Mouse (Mus musculus): ENCODE data around the gene Eef1g.

DNA sequence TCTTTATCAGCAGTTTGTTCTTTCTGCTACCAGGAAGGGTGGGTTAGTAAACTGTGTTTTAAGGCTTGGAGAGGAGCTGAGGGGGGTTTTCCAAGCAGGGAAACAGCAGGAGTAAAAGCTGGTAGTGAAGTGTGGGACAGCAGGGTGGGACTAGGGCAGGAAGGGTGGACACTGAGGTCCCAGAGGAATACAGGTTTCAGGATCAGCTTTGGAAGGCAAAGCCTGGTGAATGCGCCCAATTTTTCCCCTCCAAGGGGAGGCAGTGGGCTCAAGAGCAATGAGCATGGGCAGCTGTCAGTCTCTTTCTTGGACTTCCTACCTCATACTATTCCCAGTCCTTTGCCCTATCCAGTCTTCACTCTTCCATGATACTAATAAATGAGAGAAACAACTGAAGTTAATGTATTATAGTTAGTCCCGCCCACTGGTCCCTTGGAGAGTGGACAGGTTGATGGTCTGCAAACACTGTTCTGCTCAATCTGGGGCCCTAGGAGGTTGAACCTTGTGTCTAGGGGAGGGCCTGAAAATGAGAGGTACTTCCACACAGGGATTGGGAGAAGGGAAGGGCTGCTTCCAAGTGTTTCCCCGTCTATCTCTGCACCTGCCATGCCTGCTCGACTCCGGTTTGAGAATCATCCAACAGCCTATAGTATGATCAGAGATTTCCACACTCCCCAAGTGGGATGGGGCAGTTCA, 58.9 kb downstream of the Eef1g start:
- no peak for TF ChIP-seq CTCF (IDR thresholded peaks at IDR 0.05)
- TF ChIP-seq EP300 (IDR thresholded peaks at IDR 0.05): no peak

Measured in lung, postnatal 0 days (tissue).